Mouse (Mus musculus): Measurements from ENCODE around the gene Cacna2d3. TPM values are rescaled to one million over a fixed set of nuclear protein-coding genes. Genes with fewer than 3 reads are reported as not detected.

Gene Cacna2d3
- total and polyA plus RNA-seq, 2 experiments from 2014 or later, result 24.0 to 32.8 TPM

DNA sequence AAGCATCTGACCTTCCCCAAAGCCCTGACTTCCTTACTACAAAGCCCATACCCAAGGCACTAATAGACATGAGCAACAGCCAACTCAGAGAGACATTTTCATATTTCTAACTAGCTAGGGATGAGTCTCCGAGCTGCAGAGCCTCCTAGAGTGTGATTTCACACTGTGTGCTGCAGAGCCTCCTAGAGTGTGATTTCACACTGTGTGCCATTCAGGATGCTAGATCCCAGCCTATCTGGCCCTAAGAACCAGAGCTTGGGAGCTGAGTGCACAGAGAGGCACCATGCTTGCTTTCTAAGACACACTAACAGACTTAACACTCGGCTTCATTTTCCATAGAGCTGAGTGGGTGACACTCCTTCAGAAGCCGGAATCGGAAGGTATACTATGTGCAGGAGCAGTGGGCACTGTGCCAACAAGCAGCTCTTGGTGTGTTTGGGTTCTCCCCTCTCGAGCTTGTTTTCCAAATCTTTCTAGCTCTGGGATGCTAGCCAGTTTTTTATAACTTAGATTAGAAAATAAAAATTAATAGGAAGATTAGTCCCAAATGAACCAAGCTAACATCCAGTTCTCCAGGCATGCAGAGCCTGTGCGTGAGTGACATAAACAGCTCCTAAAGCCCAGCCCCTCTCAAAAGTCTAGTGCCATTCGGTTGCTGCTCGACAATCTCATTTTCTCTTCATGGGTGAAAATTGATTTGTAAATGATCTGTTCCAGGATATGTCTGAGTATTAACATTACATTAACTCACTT lies 316.4 kb downstream of the Cacna2d3 start:
- Histone ChIP-seq H3K4me2 (ENCODE audit: low read depth, low read length, poor library complexity, severe bottlenecking) (no peak overlapping the region), H3K9ac (replicated peaks; ENCODE audit: low read length, poor library complexity, severe bottlenecking) (no peak overlapping the region), H3K4me1 (ENCODE audit: insufficient read depth, low read length) (no peaks in the 10 kb centered on the region), H3K36me3 (ENCODE audit: insufficient read depth, low read length) (no peaks in the 10 kb centered on the region), H3K4me3 (ENCODE audit: low read depth, low read length) (no peak overlapping the region), H3K9me3 (ENCODE audit: low read length) (no peaks in the 10 kb centered on the region), H3K27me3 (ENCODE audit: insufficient read depth, low read length) (no peaks in the 10 kb centered on the region), H3K27ac (ENCODE audit: low read depth, low read length) (no peak overlapping the region)
- 48% methylated on average over 8 of the region's 8 CpGs for WGBS
- ATAC-seq (ENCODE audit: low FRiP score) (no peak), DNase-seq (ENCODE audit: low spot score) (peak; percentile 17)
- no peak for TF ChIP-seq CTCF (IDR thresholded peaks at IDR 0.05)

DNA sequence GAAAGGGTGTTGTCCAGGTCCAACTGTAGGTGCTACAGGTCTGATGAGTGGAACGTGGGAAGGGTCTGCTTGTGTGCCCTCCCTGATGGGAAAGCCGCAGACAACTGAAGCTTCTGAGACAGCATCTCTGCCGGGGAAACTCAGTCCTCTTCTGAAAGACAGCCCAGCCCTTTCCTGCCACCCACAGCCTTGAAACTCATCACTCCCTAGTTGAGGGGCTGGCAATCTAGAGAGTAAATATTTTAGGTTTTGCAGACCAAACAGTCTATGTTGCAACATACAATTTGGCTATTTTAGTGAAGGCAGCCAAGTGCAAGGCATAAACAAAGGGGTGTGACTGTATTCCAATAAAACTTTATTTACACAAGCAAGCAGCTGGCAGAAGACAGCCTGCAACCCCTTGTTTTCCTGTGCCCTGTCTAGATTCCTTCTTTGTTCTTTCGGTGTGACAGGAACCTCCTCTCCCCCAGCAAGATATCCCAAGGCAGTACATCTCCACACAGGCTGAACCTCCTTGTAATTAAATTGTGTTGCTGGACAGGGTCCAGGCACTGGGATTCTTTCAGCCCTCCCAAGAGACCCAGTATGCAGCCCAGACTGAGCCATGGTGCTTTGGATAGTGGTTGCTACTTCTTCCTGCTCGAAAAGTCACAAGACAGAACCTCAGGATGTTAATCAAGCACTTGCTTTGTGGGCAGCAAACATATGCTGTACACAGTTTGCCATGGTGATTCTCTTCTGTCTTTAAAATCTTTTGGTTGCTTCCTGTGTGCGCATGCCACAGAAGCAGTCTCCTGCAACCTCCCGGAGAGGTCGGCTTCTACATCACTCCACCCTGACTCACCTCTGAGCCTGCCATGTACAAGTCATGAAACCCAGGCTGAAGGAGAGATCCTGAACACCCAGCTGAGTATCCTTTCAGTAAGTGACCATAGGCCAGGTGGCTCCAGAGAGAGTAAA lies 317.5 kb downstream of the Cacna2d3 start:
- 74% methylated on average over 8 of the region's 8 CpGs for WGBS

DNA sequence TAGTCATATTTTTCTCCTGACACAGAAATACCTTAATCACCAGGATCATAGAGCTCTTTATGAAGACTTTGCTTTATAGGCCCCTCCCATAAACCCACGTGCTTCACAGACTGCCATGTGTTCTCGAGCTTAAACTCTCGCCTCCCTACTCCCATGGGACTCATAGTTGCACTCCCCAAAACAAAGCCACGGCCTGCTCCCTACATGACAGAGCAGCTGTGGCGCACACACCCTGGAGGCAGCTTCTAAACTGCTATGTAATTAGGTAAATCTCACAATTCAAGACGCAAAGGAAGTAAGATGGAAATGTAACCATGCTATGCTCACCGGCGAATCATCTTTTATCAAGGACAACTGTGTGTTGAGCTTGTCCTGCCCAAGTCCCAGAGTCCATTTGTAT lies 319.2 kb downstream of the Cacna2d3 start:
- Histone ChIP-seq H3K36me3 (ENCODE audit: insufficient read depth, low read length) (no peaks in the 10 kb centered on the region), H3K9ac (replicated peaks; ENCODE audit: low read length, poor library complexity, severe bottlenecking) (no peak overlapping the region), H3K9me3 (ENCODE audit: low read length) (no peaks in the 10 kb centered on the region), H3K4me3 (ENCODE audit: low read depth, low read length) (no peak overlapping the region), H3K4me2 (ENCODE audit: low read depth, low read length, poor library complexity, severe bottlenecking) (no peak overlapping the region), H3K4me1 (ENCODE audit: insufficient read depth, low read length) (no peaks in the 10 kb centered on the region), H3K27ac (ENCODE audit: low read depth, low read length) (no peak overlapping the region), H3K27me3 (ENCODE audit: insufficient read depth, low read length) (no peaks in the 10 kb centered on the region)
- WGBS, result 41% methylated on average over 8 of the region's 8 CpGs
- ATAC-seq (ENCODE audit: low FRiP score) (no peak), DNase-seq (ENCODE audit: low spot score) (no peak)
- no peak for TF ChIP-seq CTCF (IDR thresholded peaks at IDR 0.05)

More for the DNA sequence above, 317.5 kb downstream of the Cacna2d3 start:
- Histone ChIP-seq H3K9me3 (ENCODE audit: low read length) (no peaks in the 10 kb centered on the region), H3K4me3 (ENCODE audit: low read depth, low read length) (no peak overlapping the region), H3K36me3 (ENCODE audit: insufficient read depth, low read length) (no peaks in the 10 kb centered on the region), H3K9ac (replicated peaks; ENCODE audit: low read length, poor library complexity, severe bottlenecking) (no peak overlapping the region), H3K4me2 (ENCODE audit: low read depth, low read length, poor library complexity, severe bottlenecking) (no peak overlapping the region), H3K27ac (ENCODE audit: low read depth, low read length) (no peak overlapping the region), H3K27me3 (ENCODE audit: insufficient read depth, low read length) (no peaks in the 10 kb centered on the region), H3K4me1 (ENCODE audit: insufficient read depth, low read length) (no peaks in the 10 kb centered on the region)
- DNase-seq (ENCODE audit: low spot score), result no peak
- no peak for ATAC-seq (ENCODE audit: low FRiP score)
- no peak for TF ChIP-seq CTCF (IDR thresholded peaks at IDR 0.05)

GRCm38 (mm10) chr14:29393786-29394185 lies 327.9 kb downstream of the Cacna2d3 start:
- ATAC-seq (ENCODE audit: low FRiP score), result no peak
- no peak for TF ChIP-seq CTCF (IDR thresholded peaks at IDR 0.05)

DNA sequence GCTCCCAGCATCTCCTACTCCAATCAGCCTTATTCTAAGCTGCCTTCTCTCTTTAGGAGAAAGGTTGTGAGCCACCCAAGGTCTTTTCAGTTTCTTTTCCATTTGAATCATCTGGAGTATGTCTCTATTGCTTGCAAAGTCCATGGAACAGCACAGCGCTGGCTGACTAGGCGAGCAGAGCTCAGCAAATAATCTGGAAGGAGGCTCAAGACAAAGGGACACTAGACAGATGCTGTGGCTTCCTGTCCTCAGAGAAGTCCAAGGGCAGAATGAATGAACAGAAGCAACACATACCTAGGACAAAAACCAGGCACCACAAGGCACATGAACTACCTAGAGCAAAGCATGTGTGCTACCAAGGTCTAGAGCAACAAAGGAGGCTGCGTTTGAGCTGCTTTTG lies 328.8 kb downstream of the Cacna2d3 start:
- 0 out of 2 replicates have a peak, but pooled peaks cover 2% of the 10 kb centered on the region for H3K4me1 ChIP-seq (ENCODE audit: insufficient read depth, low read length)
- TF ChIP-seq CTCF (IDR thresholded peaks at IDR 0.05), result no peak
- no peak overlapping the region for H3K27ac ChIP-seq (ENCODE audit: low read depth, low read length)
- DNase-seq (ENCODE audit: low spot score) (no peak), ATAC-seq (ENCODE audit: low FRiP score) (no peak)
- H3K36me3 ChIP-seq (ENCODE audit: insufficient read depth, low read length), result no peaks in the 10 kb centered on the region
- no peak overlapping the region for H3K9ac ChIP-seq (replicated peaks; ENCODE audit: low read length, poor library complexity, severe bottlenecking)
- no peak overlapping the region for H3K4me2 ChIP-seq (ENCODE audit: low read depth, low read length, poor library complexity, severe bottlenecking)
- H3K27me3 ChIP-seq (ENCODE audit: insufficient read depth, low read length), result no peaks in the 10 kb centered on the region
- H3K9me3 ChIP-seq (ENCODE audit: low read length), result no peaks in the 10 kb centered on the region
- H3K4me3 ChIP-seq (ENCODE audit: low read depth, low read length), result no peak overlapping the region
- WGBS, result 92% methylated on average over 3 of the region's 3 CpGs

More at GRCm38 (mm10) chr14:29393786-29394185, 327.9 kb downstream of the Cacna2d3 start:
- Histone ChIP-seq H3K27ac (ENCODE audit: low read depth, low read length) (no peak overlapping the region), H3K4me3 (ENCODE audit: low read depth, low read length) (no peak overlapping the region), H3K36me3 (ENCODE audit: insufficient read depth, low read length) (no peaks in the 10 kb centered on the region), H3K4me2 (ENCODE audit: low read depth, low read length, poor library complexity, severe bottlenecking) (no peak overlapping the region), H3K9ac (replicated peaks; ENCODE audit: low read length, poor library complexity, severe bottlenecking) (no peak overlapping the region), H3K9me3 (ENCODE audit: low read length) (no peaks in the 10 kb centered on the region), H3K27me3 (ENCODE audit: insufficient read depth, low read length) (no peaks in the 10 kb centered on the region), H3K4me1 (ENCODE audit: insufficient read depth, low read length) (0 out of 2 replicates have a peak, but pooled peaks cover 2% of the 10 kb centered on the region)
- 76% methylated on average over 8 of the region's 8 CpGs for WGBS
- DNase-seq (ENCODE audit: low spot score), result no peak

Data from midbrain, postnatal 0 days (tissue).